Mouse (Mus musculus): ENCODE data around the gene Pitpna.
A peak's percentile ranks its signal among the peaks of the same experiment; 100 is the strongest.

DNA sequence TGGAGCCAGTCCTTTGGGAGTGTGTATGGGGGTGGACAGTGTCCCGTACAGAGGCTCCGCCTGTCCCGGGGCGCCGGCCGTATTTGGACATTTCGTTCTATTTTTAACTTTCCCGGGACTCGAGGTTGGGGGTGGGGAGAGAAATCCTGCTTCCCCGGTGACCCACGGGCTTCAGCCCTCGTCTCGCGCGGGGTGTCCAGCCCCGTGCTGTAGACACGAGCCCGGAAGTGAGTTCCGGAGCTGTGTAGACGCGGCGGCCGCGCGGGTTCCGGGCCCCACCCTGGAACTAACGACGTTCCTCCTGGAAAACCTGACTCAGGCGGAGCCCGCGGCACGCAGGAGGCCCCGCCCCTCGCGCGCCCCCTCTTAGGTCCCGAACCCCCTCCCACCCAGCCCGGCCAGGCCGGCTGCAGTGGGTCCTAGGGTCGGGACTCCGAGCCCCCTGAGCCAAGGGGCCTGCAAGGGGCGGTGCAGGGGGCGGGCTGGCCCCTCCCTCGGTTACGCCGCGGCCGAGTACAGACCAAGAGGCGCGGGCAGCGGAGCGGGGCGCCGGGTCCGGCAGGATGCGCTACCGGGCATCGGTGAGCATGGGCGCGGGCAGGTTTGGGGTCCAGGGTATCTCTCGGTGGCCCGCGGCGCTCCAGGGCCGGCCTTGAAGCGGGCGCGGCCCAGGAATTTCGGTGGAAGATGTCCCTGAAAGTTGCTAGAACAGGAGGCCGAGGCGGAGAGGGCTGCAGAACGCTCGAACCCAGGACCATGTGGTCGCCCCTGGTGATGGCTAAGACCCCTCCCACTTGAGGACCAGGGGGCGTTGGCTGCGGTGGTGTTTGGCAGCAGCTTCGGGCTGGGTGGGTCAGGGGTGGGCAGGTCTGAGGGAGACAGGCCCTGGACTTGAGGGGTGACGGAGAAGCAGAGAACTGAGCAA lies 68.0 kb downstream of the Pitpna start:
- TF ChIP-seq CTCF (IDR thresholded peaks at IDR 0.05; ENCODE audit: control insufficient read depth, insufficient read depth, low read length), result no peak
- TF ChIP-seq POLR2A (IDR thresholded peaks at IDR 0.05; ENCODE audit: borderline replicate concordance, control insufficient read depth, low read depth, low read length), result peak; percentile 59; the same call in 1 of the 2 replicates

Data from bone marrow, adult 2 months (tissue).